Comparison of ENCODE assay signal across 26 mouse cellular contexts in the genomic region with DNA sequence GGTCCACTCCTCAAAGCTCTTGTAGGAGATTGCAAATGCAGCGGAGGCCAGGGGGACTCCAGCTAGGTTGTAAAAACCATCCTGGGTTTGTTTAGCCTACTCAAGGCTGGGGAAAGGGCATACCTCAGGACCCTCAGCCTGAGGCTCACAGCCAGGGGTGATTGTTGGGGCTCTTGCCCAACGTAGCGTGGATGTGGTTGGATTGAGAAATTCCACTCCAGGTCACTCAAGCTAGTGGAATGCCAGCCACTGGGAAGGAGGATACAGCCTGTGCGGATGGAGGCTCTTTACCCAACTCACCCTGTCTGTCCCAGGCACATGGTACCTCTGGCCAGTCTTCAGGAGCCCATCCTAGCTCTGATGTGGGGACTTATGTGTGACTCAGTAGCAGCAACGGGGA.
DNase-seq lines count a peak whose midpoint lies in the region; ATAC-seq and TF ChIP-seq lines count a peak whose summit lies in the region.
"Had no signal": no experiment of that assay in that cellular context is flagged by ENCODE, and none has a peak within 500 bp of the region (broad histone marks: within the 10 kb centered on the region; RNA-seq: fewer than 3 reads in every experiment).

No protein-coding gene starts in this region.

- ATAC-seq in heart, embryonic 12.5 days (ENCODE audit: insufficient number of reproducible peaks, low FRiP score): no peak
- ATAC-seq: forebrain, embryonic 15.5 days; hindbrain, postnatal 0 days; Patski had no signal

- TF ChIP-seq CTCF in lung, adult 2 months (IDR thresholded peaks at IDR 0.05; ENCODE audit: insufficient read depth, low read length): no peak

- no peak overlapping the region for H3K9ac ChIP-seq in heart, embryonic 12.5 days
- H3K9ac ChIP-seq: embryonic facial prominence, embryonic 13.5 days; forebrain, embryonic 12.5 days; forebrain, embryonic 15.5 days; hindbrain, embryonic 13.5 days had no signal

- H3K4me2 ChIP-seq in heart, embryonic 12.5 days: no peak overlapping the region
- H3K4me2 ChIP-seq: embryonic facial prominence, embryonic 13.5 days; forebrain, embryonic 12.5 days; forebrain, embryonic 15.5 days; hindbrain, embryonic 13.5 days had no signal

- peak; percentile 64 to 74 for DNase-seq in lung, adult 18-20 months
- no peak for DNase-seq in lung, adult 2 months
- DNase-seq in limb, embryonic 10.5 days (ENCODE audit: low spot score): no peak
- DNase-seq in lung, postnatal 14 days: peak; percentile 41
- no peak for DNase-seq in adrenal gland, postnatal 14 days
- no peak for DNase-seq in left cerebral cortex, adult 8-10 months (ENCODE audit: low spot score in 2 of 2)
- DNase-seq: adrenal gland, postnatal 10 days; B cell, adult 2 months; cerebellum, adult 11 months; cerebellum, adult 2 months; cerebellum, adult 9-11 months; cerebellum, postnatal 25 days; gastrocnemius, postnatal 10 days; gastrocnemius, postnatal 36 days; heart, adult 2 months had no signal

- peak overlapping the region; percentile 48; the same call in 1 of the 2 replicates for H3K27ac ChIP-seq in limb, embryonic 10.5 days
- H3K27ac ChIP-seq in heart, embryonic 12.5 days (ENCODE audit: poor library complexity, severe bottlenecking): no peak overlapping the region
- H3K27ac ChIP-seq: embryonic facial prominence, embryonic 13.5 days; forebrain, embryonic 12.5 days; forebrain, embryonic 15.5 days; heart, adult 2 months; hindbrain, embryonic 13.5 days; hindbrain, postnatal 0 days had no signal

- H3K27me3 ChIP-seq in limb, embryonic 10.5 days (ENCODE audit: low read depth, poor library complexity, severe bottlenecking): no peaks in the 10 kb centered on the region; the same call in 1 of the 2 replicates
- H3K27me3 ChIP-seq in heart, embryonic 12.5 days (replicated peaks): no peaks in the 10 kb centered on the region
- H3K27me3 ChIP-seq: CH12.LX; forebrain, embryonic 12.5 days; forebrain, embryonic 15.5 days; hindbrain, embryonic 13.5 days; Patski had no signal

- H3K36me3 ChIP-seq in limb, embryonic 10.5 days: no peaks in the 10 kb centered on the region
- H3K36me3 ChIP-seq in heart, embryonic 12.5 days: no peaks in the 10 kb centered on the region
- H3K36me3 ChIP-seq: embryonic facial prominence, embryonic 13.5 days; forebrain, embryonic 12.5 days; forebrain, embryonic 15.5 days; heart, embryonic 10.5 days; hindbrain, embryonic 13.5 days had no signal

- 73% methylated on average over 5 of the region's 5 CpGs for WGBS in lung, adult 2 months
- WGBS in limb, embryonic 10.5 days: 85% methylated on average over 5 of the region's 5 CpGs
- WGBS in heart, embryonic 12.5 days: 90% methylated on average over 5 of the region's 5 CpGs

- H3K4me3 ChIP-seq in lung, adult 2 months (replicated peaks; ENCODE audit: extremely low read depth, low read depth, low read length): no peak overlapping the region
- H3K4me3 ChIP-seq in limb, embryonic 10.5 days: no peak overlapping the region
- H3K4me3 ChIP-seq in heart, embryonic 12.5 days: no peak overlapping the region
- H3K4me3 ChIP-seq: embryonic facial prominence, embryonic 13.5 days; erythroblast, embryonic 14.5 days; forebrain, embryonic 12.5 days; forebrain, embryonic 15.5 days; heart, adult 2 months; heart, embryonic 10.5 days; hindbrain, embryonic 13.5 days had no signal

- no peak for TF ChIP-seq POLR2A in lung, adult 2 months (IDR thresholded peaks at IDR 0.05; ENCODE audit: borderline replicate concordance, extremely low read depth, low read depth, low read length)

- H3K9me3 ChIP-seq in limb, embryonic 10.5 days (replicated peaks): no peaks in the 10 kb centered on the region
- H3K9me3 ChIP-seq in heart, embryonic 12.5 days (replicated peaks): no peaks in the 10 kb centered on the region
- H3K9me3 ChIP-seq: embryonic facial prominence, embryonic 13.5 days; forebrain, embryonic 12.5 days; forebrain, embryonic 15.5 days; G1E; heart, embryonic 10.5 days; hindbrain, embryonic 13.5 days had no signal

- no peaks in the 10 kb centered on the region for H3K4me1 ChIP-seq in lung, adult 2 months (ENCODE audit: control insufficient read depth, insufficient read depth, low read length)
- H3K4me1 ChIP-seq in limb, embryonic 10.5 days: peaks cover 80% of the 10 kb centered on the region
- peaks cover 29% of the 10 kb centered on the region for H3K4me1 ChIP-seq in heart, embryonic 12.5 days (replicated peaks)

Comparison
In these comparisons a context has a peak if more than half of its experiments do, and no peak if none do; other contexts are left out.
1. DNase-seq: peak in lung, adult 18-20 months (2 of 2) and lung, postnatal 14 days (single experiment); none in lung, adult 2 months (single experiment), limb, embryonic 10.5 days (single experiment), adrenal gland, postnatal 14 days (single experiment) and left cerebral cortex, adult 8-10 months (0 of 2).